Mouse (Mus musculus): ENCODE results near the gene Bcat2.
A peak's percentile ranks its signal among the peaks of the same experiment; 100 is the strongest.

Bcat2 gene

DNA sequence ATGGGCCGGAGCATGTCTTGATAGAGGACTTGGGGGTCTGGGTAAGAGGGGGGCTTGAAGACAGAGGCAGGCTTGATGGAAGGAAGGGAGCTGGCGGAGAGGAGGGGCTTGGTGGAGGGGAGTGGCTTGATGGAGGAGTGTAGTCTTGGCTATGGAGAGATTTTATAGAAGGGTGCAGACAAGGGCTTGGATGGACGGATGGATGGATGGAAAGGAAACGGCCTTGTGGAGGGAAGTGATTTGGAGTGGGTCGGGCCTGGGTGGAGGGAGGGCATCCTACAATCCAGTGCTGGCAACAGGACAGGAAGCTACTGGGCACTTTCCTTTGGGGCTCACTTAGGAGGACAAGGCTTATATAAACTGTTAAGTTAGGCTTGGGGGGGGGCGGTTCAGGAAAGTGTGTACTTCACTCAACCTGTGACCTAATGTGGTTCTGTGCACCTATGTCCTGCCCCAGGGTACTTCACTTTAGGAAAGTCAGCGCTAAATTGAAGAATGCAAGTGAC is 56.7 kb downstream of the Bcat2 start:
- DNase-seq = no peak

DNA sequence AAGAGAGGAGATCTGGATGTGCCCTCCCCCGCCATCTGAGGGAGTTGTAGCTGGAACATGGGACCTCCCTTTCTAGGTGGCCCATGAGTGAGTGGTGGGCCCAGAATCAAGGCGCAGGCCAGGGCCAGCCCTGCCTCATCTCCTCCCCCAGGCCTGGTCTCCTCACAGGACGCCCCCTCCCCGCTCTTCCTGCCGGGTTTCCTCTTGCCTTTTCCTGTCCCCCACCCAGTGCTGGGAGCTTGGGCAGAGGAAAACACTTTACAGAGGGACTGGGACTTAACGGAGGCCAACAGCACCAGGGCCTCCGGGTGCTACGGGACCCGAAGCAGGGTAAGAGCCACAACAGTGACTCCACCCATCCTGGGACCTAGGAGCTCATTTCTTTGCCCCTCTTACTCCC is 57.3 kb downstream of the Bcat2 start, which contains the start of gene Rasip1:
TSS of gene Rasip1 (plus strand) at position 228 of the 400 bp plus-strand sequence.
- no peak for DNase-seq

GRCm38 (mm10) chr7:45628364-45629294 is 58.7 kb downstream of the Bcat2 start:
- DNase-seq = peak; percentile 98

DNA sequence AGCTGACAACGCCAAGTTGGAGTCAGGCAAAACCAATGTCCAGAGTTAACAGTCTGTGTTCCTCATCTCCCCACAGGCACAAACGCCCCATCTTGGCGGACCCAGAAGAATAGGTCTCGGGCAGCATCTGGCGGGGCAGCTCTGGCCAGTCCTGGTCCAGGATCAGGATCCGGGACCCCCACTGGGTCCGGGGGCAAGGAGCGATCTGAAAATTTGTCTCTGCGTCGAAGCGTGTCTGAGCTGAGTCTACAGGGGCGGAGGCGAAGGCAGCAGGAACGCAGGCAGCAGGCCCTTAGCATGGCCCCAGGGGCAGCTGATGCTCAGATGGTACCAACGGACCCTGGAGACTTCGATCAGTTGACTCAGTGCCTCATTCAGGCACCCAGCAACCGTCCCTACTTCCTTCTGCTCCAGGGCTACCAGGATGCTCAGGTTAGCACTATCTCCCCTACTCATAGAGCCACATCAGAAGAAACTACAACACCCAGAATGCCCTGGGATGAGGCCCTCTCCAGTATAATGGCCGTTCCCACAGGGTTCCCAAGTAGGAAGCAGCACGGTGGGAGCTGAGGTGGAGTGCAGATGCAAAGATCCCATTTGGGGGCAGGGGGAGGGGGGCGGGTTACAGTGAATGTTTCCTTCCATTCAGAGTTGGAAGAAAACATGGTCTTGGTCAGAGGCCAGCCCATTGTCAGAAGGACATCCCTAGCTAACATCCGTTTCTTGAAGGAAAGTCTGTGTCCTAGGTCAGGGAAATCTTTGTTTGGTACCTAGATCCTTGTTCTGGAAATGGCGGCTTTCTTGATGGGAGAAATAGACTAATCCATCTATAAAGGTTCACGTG is 60.3 kb downstream of the Bcat2 start:
- peak in 1 of 2 experiments; percentile 29 for DNase-seq

GRCm38 (mm10) chr7:45632499-45632898 is 62.5 kb downstream of the Bcat2 start:
- peak; percentile 70 to 80 for DNase-seq

DNA sequence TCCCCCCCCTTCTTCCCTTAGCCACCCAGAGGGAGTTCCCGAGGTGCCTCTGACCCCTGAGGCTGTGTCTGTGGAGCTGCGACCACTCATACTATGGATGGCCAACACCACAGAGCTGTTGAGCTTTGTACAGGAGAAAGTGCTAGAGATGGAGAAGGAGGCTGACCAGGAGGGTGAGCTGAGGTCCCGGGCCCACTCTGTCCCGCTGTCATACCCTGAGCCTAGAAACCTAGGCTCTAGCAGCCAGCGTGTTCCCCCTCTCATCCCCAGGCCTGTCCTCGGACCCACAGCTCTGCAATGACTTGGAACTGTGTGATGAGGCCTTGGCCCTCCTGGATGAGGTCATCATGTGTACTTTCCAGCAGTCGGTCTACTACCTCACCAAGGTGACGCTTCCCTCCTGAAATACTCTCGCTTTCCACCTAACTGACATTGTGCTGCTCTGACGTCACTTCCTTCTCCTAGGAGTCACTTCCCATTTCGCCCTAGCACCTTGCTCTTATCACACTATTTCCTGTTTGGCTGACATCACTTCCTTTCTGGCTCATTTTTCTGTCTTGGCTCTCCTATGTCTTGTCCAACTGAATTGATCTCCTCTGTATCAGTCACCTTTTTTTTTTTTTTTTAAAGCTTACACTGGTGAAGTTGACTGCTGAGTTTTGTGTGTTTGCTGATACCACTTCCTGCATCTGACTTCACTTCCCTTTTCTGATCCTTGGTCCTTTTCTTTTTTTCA is 65.2 kb downstream of the Bcat2 start:
- DNase-seq = no peak

GRCm38 (mm10) chr7:45635711-45636688 is 66.0 kb downstream of the Bcat2 start:
- peak in 1 of 2 experiments; percentile 37 for DNase-seq

DNA sequence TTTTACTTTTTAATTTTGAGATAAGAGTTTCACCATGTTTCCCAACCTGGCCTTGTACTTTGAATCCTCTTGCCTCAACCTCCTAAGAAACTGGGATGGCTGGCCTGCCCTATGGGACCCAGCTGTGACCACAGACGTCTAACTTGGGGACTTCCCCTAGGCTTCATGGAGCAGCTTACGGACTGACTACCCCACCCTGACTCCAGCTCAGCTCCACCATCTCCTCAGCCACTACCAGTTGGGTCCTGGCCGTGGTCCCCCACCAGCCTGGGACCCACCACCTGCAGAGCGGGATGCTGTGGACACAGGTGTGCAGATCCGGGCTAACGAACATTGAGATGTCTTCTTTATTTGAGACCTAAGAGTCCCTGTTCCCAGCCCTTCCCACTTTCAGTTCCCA is 67.8 kb downstream of the Bcat2 start:
- DNase-seq = peak in 1 of 2 experiments; percentile 45

GRCm38 (mm10) chr7:45638623-45639401 is 68.9 kb downstream of the Bcat2 start:
- DNase-seq = peak; percentile 99
